Mouse (Mus musculus) lung, postnatal 0 days (tissue): ENCODE results near the gene Ubald1.

Experiments used
- CTCF ChIP-seq: IDR thresholded peaks from 2 replicates; pipeline ENCODE4 v1.5.1; 2016; ENCODE audit warnings: antibody characterized with exemption, mild to moderate bottlenecking
- EP300 ChIP-seq: IDR thresholded peaks from 2 replicates; pipeline ENCODE4 v1.6.1; 2016; ENCODE audit warnings: antibody characterized with exemption, mild to moderate bottlenecking, control low read depth

GRCm38 (mm10) chr16:4901167-4901566 lies 21.1 kb upstream of the Ubald1 start:
- TF ChIP-seq CTCF: no peak
- no peak for TF ChIP-seq EP300
